Mouse (Mus musculus) forebrain, postnatal 0 days (tissue): ENCODE measurements around the gene Rp9. TPM values are rescaled to one million over a fixed set of nuclear protein-coding genes. Genes with fewer than 3 reads are reported as not detected.
A peak's percentile ranks its signal among the peaks of the same experiment; 100 is the strongest.
"Not testable (repeated sequence)": the region's sequence is repeated elsewhere in the genome, so short reads cannot be mapped to it uniquely, and the experiment has no call there.

Experiments
- ATAC-seq: fragments of 200-750 bp; cut with Nextera tagmentation; 2 replicates; pipeline ENCODE4 v1.8.0; 2017; ENCODE audit warnings: mild to moderate bottlenecking, moderate library complexity
- DNase-seq: peaks from one replicate; pipeline ENCODE4 v3.0.0-alpha.2; 2015
- H3K27ac ChIP-seq: fragments of 300-500 bp; sonication (generic); 2 replicates; pipeline ENCODE4 v1.5.1; 2014; ENCODE audit warnings: low read depth, mild to moderate bottlenecking, antibody characterized with exemption, low read length, moderate library complexity, mixed read lengths
- H3K27me3 ChIP-seq: fragments of 300-500 bp; sonication (generic); 2 replicates; pipeline ENCODE4 v1.6.1; 2014; ENCODE audit warnings: mild to moderate bottlenecking, low read length, mixed read lengths; ENCODE audit not compliant: insufficient read depth
- H3K36me3 ChIP-seq: fragments of 300-500 bp; sonication (generic); 2 replicates; pipeline ENCODE4 v1.6.1; 2014; ENCODE audit warnings: mild to moderate bottlenecking, moderate library complexity; ENCODE audit not compliant: insufficient read depth
- H3K4me1 ChIP-seq: fragments of 300-500 bp; sonication (generic); 2 replicates; pipeline ENCODE4 v1.6.1; 2014; ENCODE audit warnings: antibody characterized with exemption; ENCODE audit not compliant: insufficient read depth
- H3K4me2 ChIP-seq: fragments of 300-500 bp; sonication (generic); 2 replicates; pipeline ENCODE4 v1.6.1; 2014; ENCODE audit warnings: low read depth, mild to moderate bottlenecking, moderate library complexity
- H3K4me3 ChIP-seq: fragments of 300-500 bp; sonication (generic); 2 replicates; pipeline ENCODE4 v1.5.1; 2014; ENCODE audit warnings: low read depth, low read length, mixed read lengths
- H3K9ac ChIP-seq: fragments of 300-500 bp; sonication (generic); 2 replicates; pipeline ENCODE4 v1.6.1; 2014; ENCODE audit warnings: mild to moderate bottlenecking
- H3K9me3 ChIP-seq: fragments of 300-500 bp; sonication (generic); 2 replicates; pipeline ENCODE4 v1.6.1; 2016; ENCODE audit warnings: low read length
- CTCF ChIP-seq: sonication (generic); IDR thresholded peaks from 2 replicates; pipeline ENCODE4 v1.5.1; 2016; ENCODE audit warnings: antibody characterized with exemption, control low read depth, low read depth
- WGBS: fragments of 180-500 bp; shearing (Covaris S2); extraction: QIAGEN DNeasy Blood & Tissue Kit; methylation state at CpG from one replicate; pipeline ENCODE4 v1.1.7; 2014; 5-methylcytosine and 5-hydroxymethylcytosine counted together
- polyA plus RNA-seq: library from polyadenylated mRNA; unstranded; fragments of >200 nt; fragmentation: Nextera tagmentation; extraction: Ambion mirVana; gene quantifications from 2 replicates; pipeline ENCODE4 v1.2.1, GENCODE M21; 2015
- total RNA-seq: library from RNA; depleted of rRNA; stranded (reverse); fragments of >200 nt; gene quantifications from 2 replicates; pipeline ENCODE4 v1.2.3, GENCODE M21; 2014

Gene Rp9
- total and polyA plus RNA-seq, 2 experiments from 2014 or later, result 80.2 TPM

GRCm38 (mm10) chr9:22457142-22457835 lies 12.3 kb downstream of the Rp9 start:
- TF ChIP-seq CTCF, result no peak
- 89% methylated on average over 11 of the region's 11 CpGs for WGBS
- Histone ChIP-seq H3K4me1 (no peaks in the 10 kb centered on the region), H3K9ac (no peak overlapping the region), H3K9me3 (no peaks in the 10 kb centered on the region), H3K27me3 (no peaks in the 10 kb centered on the region), H3K27ac (no peak overlapping the region), H3K4me3 (no peak overlapping the region), H3K36me3 (peaks cover 54% of the 10 kb centered on the region), H3K4me2 (no peak overlapping the region)
- no peak for DNase-seq
- no peak for ATAC-seq

GRCm38 (mm10) chr9:22455041-22455440 lies 14.5 kb downstream of the Rp9 start:
- no peak for DNase-seq
- no peak overlapping the region for H3K27ac ChIP-seq
- H3K4me2 ChIP-seq, result no peak overlapping the region
- no peaks in the 10 kb centered on the region for H3K4me1 ChIP-seq
- H3K36me3 ChIP-seq, result peaks cover 76% of the 10 kb centered on the region
- no peak for TF ChIP-seq CTCF
- no peaks in the 10 kb centered on the region for H3K9me3 ChIP-seq
- ATAC-seq, result no peak
- no peaks in the 10 kb centered on the region for H3K27me3 ChIP-seq
- H3K9ac ChIP-seq, result no peak overlapping the region
- no peak overlapping the region for H3K4me3 ChIP-seq

GRCm38 (mm10) chr9:22453990-22454389 lies 15.6 kb downstream of the Rp9 start, which contains the start of gene Gm17545:
Gm17545 (plus strand) TSS chr9:22454290.
- 93% methylated on average over 8 of the region's 8 CpGs for WGBS
- ATAC-seq, H3K27me3 ChIP-seq, H3K9ac ChIP-seq, H3K4me2 ChIP-seq, H3K4me1 ChIP-seq, H3K27ac ChIP-seq, H3K4me3 ChIP-seq, DNase-seq, H3K9me3 ChIP-seq: not testable (repeated sequence)
- peaks cover 85% of the 10 kb centered on the region for H3K36me3 ChIP-seq

- TF ChIP-seq CTCF, result no peak
- Histone ChIP-seq H3K36me3 (peaks cover 90% of the 10 kb centered on the region), H3K4me1 (no peaks in the 10 kb centered on the region), H3K9ac (no peak overlapping the region), H3K27ac (no peak overlapping the region), H3K27me3 (no peaks in the 10 kb centered on the region), H3K4me3 (no peak overlapping the region), H3K9me3 (no peaks in the 10 kb centered on the region), H3K4me2 (no peak overlapping the region)
- 90% methylated on average over 10 of the region's 10 CpGs for WGBS
- no peak; the same call in 1 of the 2 replicates for ATAC-seq
- no peak for DNase-seq
These were observed 16.0 kb downstream of the Rp9 start for GRCm38 (mm10) chr9:22453501-22453924.

- H3K27ac ChIP-seq, result no peak overlapping the region
- no peak overlapping the region for H3K4me3 ChIP-seq
- H3K9me3 ChIP-seq, result no peaks in the 10 kb centered on the region
- peaks cover 94% of the 10 kb centered on the region for H3K36me3 ChIP-seq
- H3K27me3 ChIP-seq, result no peaks in the 10 kb centered on the region
- TF ChIP-seq CTCF, result no peak
- H3K9ac ChIP-seq, result no peak overlapping the region
- DNase-seq, result no peak
- ATAC-seq, result no peak
- no peak overlapping the region for H3K4me2 ChIP-seq
- no peaks in the 10 kb centered on the region for H3K4me1 ChIP-seq
- 93% methylated on average over 10 of the region's 10 CpGs for WGBS
These were observed 16.8 kb downstream of the Rp9 start for GRCm38 (mm10) chr9:22452697-22453096.

GRCm38 (mm10) chr9:22449209-22449608 lies 20.3 kb downstream of the Rp9 start:
- H3K4me3 ChIP-seq, result no peak overlapping the region
- TF ChIP-seq CTCF, result no peak
- ATAC-seq, result no peak
- H3K4me1 ChIP-seq, result no peaks in the 10 kb centered on the region
- no peaks in the 10 kb centered on the region for H3K27me3 ChIP-seq
- H3K4me2 ChIP-seq, result no peak overlapping the region
- no peak overlapping the region for H3K27ac ChIP-seq
- H3K9ac ChIP-seq, result no peak overlapping the region
- H3K36me3 ChIP-seq, result peaks cover 83% of the 10 kb centered on the region
- no peaks in the 10 kb centered on the region for H3K9me3 ChIP-seq
- 94% methylated on average over 6 of the region's 6 CpGs for WGBS
- no peak for DNase-seq

- TF ChIP-seq CTCF, result peak; percentile 18; the same call in 1 of the 2 replicates
These were observed 21.1 kb downstream of the Rp9 start for GRCm38 (mm10) chr9:22448420-22448819.

More at GRCm38 (mm10) chr9:22448420-22448819, 21.1 kb downstream of the Rp9 start:
- Histone ChIP-seq H3K4me2 (no peak overlapping the region), H3K9ac (no peak overlapping the region), H3K4me3 (no peak overlapping the region), H3K36me3 (peaks cover 82% of the 10 kb centered on the region), H3K4me1 (no peaks in the 10 kb centered on the region), H3K27me3 (no peaks in the 10 kb centered on the region), H3K9me3 (no peaks in the 10 kb centered on the region), H3K27ac (no peak overlapping the region)
- WGBS, result 88% methylated on average over 13 of the region's 13 CpGs
- DNase-seq (no peak), ATAC-seq (no peak)
